Mouse (Mus musculus): Measurements from ENCODE around the gene Serpinc1. TPM values are rescaled to one million over a fixed set of nuclear protein-coding genes. Genes with fewer than 3 reads are reported as not detected.

Gene Serpinc1
- polyA plus RNA-seq, 1 experiment from 2014 or later: 1.9 TPM

Other genes starting within 250 kb of the Serpinc1 start
- gene Rabgap1l, start 185.4 kb upstream of the Serpinc1 start, polyA plus RNA-seq (2014; fragmentation: Nextera tagmentation; extraction: Ambion mirVana): 12.2 and 12.8 TPM in 2 replicates
- gene Rc3h1, start 72.2 kb upstream of the Serpinc1 start, polyA plus RNA-seq (2014; fragmentation: Nextera tagmentation; extraction: Ambion mirVana): 8.6 and 8.8 TPM in 2 replicates
- gene Zbtb37, start 56.3 kb downstream of the Serpinc1 start, polyA plus RNA-seq (2014; fragmentation: Nextera tagmentation; extraction: Ambion mirVana): 10.7 and 15.0 TPM in 2 replicates
- 56.3 and 58.7 TPM in 2 replicates for gene Dars2, start 92.1 kb downstream of the Serpinc1 start, polyA plus RNA-seq (2014; fragmentation: Nextera tagmentation; extraction: Ambion mirVana)
- gene Cenpl, start 92.1 kb downstream of the Serpinc1 start, polyA plus RNA-seq (2014; fragmentation: Nextera tagmentation; extraction: Ambion mirVana): 41.6 and 45.8 TPM in 2 replicates
- gene Klhl20, start 152.9 kb downstream of the Serpinc1 start, polyA plus RNA-seq (2014; fragmentation: Nextera tagmentation; extraction: Ambion mirVana): 19.8 and 20.3 TPM in 2 replicates
- 5.9 and 6.0 TPM in 2 replicates for gene Ankrd45, start 164.1 kb downstream of the Serpinc1 start, polyA plus RNA-seq (2014; fragmentation: Nextera tagmentation; extraction: Ambion mirVana)
- gene Tex50, start 180.7 kb downstream of the Serpinc1 start, polyA plus RNA-seq (2014; fragmentation: Nextera tagmentation; extraction: Ambion mirVana): not detected in 2 replicates